ENCODE assay signal across 10 mouse cellular contexts in the genomic region with DNA sequence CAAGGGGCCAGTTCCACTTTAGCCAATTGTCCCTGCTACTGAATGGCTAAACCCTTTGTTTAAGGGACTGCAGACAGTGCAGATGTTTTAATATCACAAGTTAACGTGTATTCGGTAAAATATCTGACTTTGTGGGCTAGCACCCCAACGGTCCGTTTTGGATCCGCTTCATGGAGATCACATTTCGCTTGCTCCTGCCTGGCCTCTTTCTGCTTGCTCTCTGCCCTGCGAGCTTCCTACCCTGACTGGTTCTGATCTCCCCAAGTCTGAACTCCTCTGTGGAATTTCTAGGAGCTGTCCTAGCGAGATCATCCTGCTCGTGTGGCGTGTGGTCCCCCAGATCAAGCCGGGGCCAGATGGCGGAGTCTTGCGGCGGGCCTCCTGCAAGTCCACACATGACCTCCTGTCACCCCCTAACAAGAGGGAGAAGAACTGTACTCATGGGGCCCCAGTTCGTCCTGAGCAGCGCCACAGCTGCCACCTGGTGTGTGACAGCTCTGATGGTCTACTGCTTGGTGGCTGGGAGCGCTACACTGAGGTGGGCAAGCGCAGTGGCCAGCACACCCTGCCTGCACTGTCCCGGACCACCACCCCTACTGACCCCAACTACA.
A peak's percentile ranks its signal among the peaks of the same experiment; 100 is the strongest.
DNase-seq lines count a peak whose midpoint lies in the region; ATAC-seq lines count a peak whose summit lies in the region.
"Had no signal": no experiment of that assay in that cellular context is flagged by ENCODE, and none has a peak within 500 bp of the region (broad histone marks: within the 10 kb centered on the region; RNA-seq: fewer than 3 reads in every experiment).

No protein-coding gene starts in this region.

- no peak for DNase-seq in heart, embryonic 10.5 days (ENCODE audit: low spot score)
- no peak for DNase-seq in midbrain, embryonic 11.5 days (ENCODE audit: low spot score, missing footprints)
- DNase-seq in limb, embryonic 11.5 days (ENCODE audit: low spot score), result no peak
- DNase-seq in frontal cortex, postnatal 14 days (ENCODE audit: low spot score in 2 of 2), result no peak
- no peak for DNase-seq in thymus, postnatal 4 days
- DNase-seq: cerebellum, postnatal 36 days had no signal

- no peak overlapping the region for H3K4me3 ChIP-seq in heart, embryonic 10.5 days
- no peak overlapping the region for H3K4me3 ChIP-seq in heart, embryonic 11.5 days (ENCODE audit: low read depth, low read length)
- H3K4me3 ChIP-seq in midbrain, embryonic 11.5 days (ENCODE audit: low read depth, low read length), result no peak overlapping the region
- no peak overlapping the region for H3K4me3 ChIP-seq in midbrain, embryonic 16.5 days (ENCODE audit: low read depth, low read length)
- no peak overlapping the region for H3K4me3 ChIP-seq in limb, embryonic 11.5 days (ENCODE audit: low read depth, low read length)

- H3K36me3 ChIP-seq in heart, embryonic 10.5 days, result peaks cover 4% of the 10 kb centered on the region; the same call in 1 of the 2 replicates
- H3K36me3 ChIP-seq in heart, embryonic 11.5 days (ENCODE audit: control insufficient read depth, insufficient read depth, low read length), result no peaks in the 10 kb centered on the region
- no peaks in the 10 kb centered on the region for H3K36me3 ChIP-seq in midbrain, embryonic 11.5 days (ENCODE audit: control insufficient read depth, insufficient read depth, low read length)
- H3K36me3 ChIP-seq in midbrain, embryonic 16.5 days (ENCODE audit: control insufficient read depth, insufficient read depth, low read length), result no peaks in the 10 kb centered on the region
- no peaks in the 10 kb centered on the region for H3K36me3 ChIP-seq in limb, embryonic 11.5 days (ENCODE audit: control insufficient read depth, insufficient read depth, low read length)

- peaks cover 71% of the 10 kb centered on the region for H3K4me1 ChIP-seq in heart, embryonic 10.5 days
- peaks cover 40% of the 10 kb centered on the region for H3K4me1 ChIP-seq in heart, embryonic 11.5 days (ENCODE audit: control insufficient read depth, insufficient read depth, low read length)
- peaks cover 15% of the 10 kb centered on the region for H3K4me1 ChIP-seq in midbrain, embryonic 11.5 days (ENCODE audit: control insufficient read depth, insufficient read depth, low read length)
- H3K4me1 ChIP-seq in midbrain, embryonic 16.5 days (ENCODE audit: control insufficient read depth, insufficient read depth, low read length), result peaks cover 8% of the 10 kb centered on the region
- H3K4me1 ChIP-seq in limb, embryonic 11.5 days (ENCODE audit: control insufficient read depth, insufficient read depth, low read length), result peaks cover 48% of the 10 kb centered on the region

- H3K27me3 ChIP-seq in heart, embryonic 10.5 days (ENCODE audit: insufficient read depth, poor library complexity, severe bottlenecking), result peaks cover 78% of the 10 kb centered on the region
- H3K27me3 ChIP-seq in heart, embryonic 11.5 days (ENCODE audit: control insufficient read depth, insufficient read depth, low read length), result peaks cover 24% of the 10 kb centered on the region
- H3K27me3 ChIP-seq in midbrain, embryonic 11.5 days (ENCODE audit: control insufficient read depth, insufficient read depth, low read length), result no peaks in the 10 kb centered on the region
- H3K27me3 ChIP-seq in midbrain, embryonic 16.5 days (ENCODE audit: control insufficient read depth, insufficient read depth, low read depth, low read length), result no peaks in the 10 kb centered on the region
- no peaks in the 10 kb centered on the region for H3K27me3 ChIP-seq in limb, embryonic 11.5 days (ENCODE audit: control insufficient read depth, insufficient read depth, low read length)

- H3K9ac ChIP-seq in heart, embryonic 11.5 days (ENCODE audit: low read depth, low read length), result no peak overlapping the region
- H3K9ac ChIP-seq in midbrain, embryonic 11.5 days (ENCODE audit: low read length), result peak overlapping the region; percentile 33
- no peak overlapping the region for H3K9ac ChIP-seq in midbrain, embryonic 16.5 days (ENCODE audit: low read depth, low read length)
- 0 out of 2 replicates have a peak overlapping the region, but pooled peaks have one; percentile 38 for H3K9ac ChIP-seq in limb, embryonic 11.5 days (ENCODE audit: low read length)

- peak overlapping the region; percentile 75 for H3K27ac ChIP-seq in heart, embryonic 10.5 days
- no peak overlapping the region for H3K27ac ChIP-seq in heart, embryonic 11.5 days (ENCODE audit: low read depth, low read length)
- peak overlapping the region; percentile 63 for H3K27ac ChIP-seq in midbrain, embryonic 11.5 days (ENCODE audit: low read depth, low read length)
- H3K27ac ChIP-seq in midbrain, embryonic 16.5 days (ENCODE audit: low read length), result no peak overlapping the region
- peak overlapping the region; percentile 38 for H3K27ac ChIP-seq in limb, embryonic 11.5 days (replicated peaks; ENCODE audit: low read depth, low read length)
- H3K27ac ChIP-seq: kidney, postnatal 0 days had no signal

- ATAC-seq in heart, embryonic 11.5 days (replicated peaks; ENCODE audit: insufficient number of reproducible peaks, low FRiP score, low TSS enrichment), result no peak
- ATAC-seq in midbrain, embryonic 11.5 days (ENCODE audit: low FRiP score), result no peak
- ATAC-seq in midbrain, embryonic 16.5 days, result no peak
- ATAC-seq in limb, embryonic 11.5 days (ENCODE audit: insufficient number of reproducible peaks, low FRiP score, low TSS enrichment, low read depth), result no peak
- ATAC-seq in CD4-positive, CD25-positive, alpha-beta regulatory T cell, adult 4 months, result no peak

- H3K9me3 ChIP-seq in heart, embryonic 10.5 days, result no peaks in the 10 kb centered on the region
- H3K9me3 ChIP-seq in heart, embryonic 11.5 days (replicated peaks; ENCODE audit: control insufficient read depth, low read length), result no peaks in the 10 kb centered on the region
- no peaks in the 10 kb centered on the region for H3K9me3 ChIP-seq in midbrain, embryonic 11.5 days (ENCODE audit: control insufficient read depth, low read length)
- H3K9me3 ChIP-seq in midbrain, embryonic 16.5 days (replicated peaks; ENCODE audit: control insufficient read depth, low read length, poor library complexity, severe bottlenecking), result no peaks in the 10 kb centered on the region
- no peaks in the 10 kb centered on the region for H3K9me3 ChIP-seq in limb, embryonic 11.5 days (ENCODE audit: control insufficient read depth, low read length)

- H3K4me2 ChIP-seq in heart, embryonic 11.5 days, result no peak overlapping the region
- H3K4me2 ChIP-seq in midbrain, embryonic 11.5 days, result no peak overlapping the region
- no peak overlapping the region for H3K4me2 ChIP-seq in midbrain, embryonic 16.5 days (ENCODE audit: low read length)
- H3K4me2 ChIP-seq in limb, embryonic 11.5 days (ENCODE audit: low read depth, severe bottlenecking), result no peak overlapping the region

- 75% methylated on average over 19 of the region's 19 CpGs for WGBS in heart, embryonic 10.5 days
- WGBS in heart, embryonic 11.5 days (ENCODE audit: insufficient replicate concordance), result 79% methylated on average over 19 of the region's 19 CpGs
- WGBS in midbrain, embryonic 11.5 days, result 80% methylated on average over 19 of the region's 19 CpGs
- 73% methylated on average over 19 of the region's 19 CpGs for WGBS in midbrain, embryonic 16.5 days
- WGBS in limb, embryonic 11.5 days, result 73% methylated on average over 19 of the region's 19 CpGs

Comparison
In these comparisons a context has a peak if more than half of its experiments do, and no peak if none do; other contexts are left out.
1. H3K27ac ChIP-seq: peak in heart, embryonic 10.5 days (single experiment), midbrain, embryonic 11.5 days (single experiment) and limb, embryonic 11.5 days (single experiment); none in heart, embryonic 11.5 days (single experiment) and midbrain, embryonic 16.5 days (single experiment).
2. H3K9ac ChIP-seq: peak in midbrain, embryonic 11.5 days (single experiment) and limb, embryonic 11.5 days (single experiment); none in heart, embryonic 11.5 days (single experiment) and midbrain, embryonic 16.5 days (single experiment).